Mouse (Mus musculus): ENCODE measurements around the gene Gabra1. TPM values are rescaled to one million over a fixed set of nuclear protein-coding genes. Genes with fewer than 3 reads are reported as not detected.

Gene Gabra1
- total and polyA plus RNA-seq, 2 experiments from 2014 or later, result 23.9 to 25.8 TPM

DNA sequence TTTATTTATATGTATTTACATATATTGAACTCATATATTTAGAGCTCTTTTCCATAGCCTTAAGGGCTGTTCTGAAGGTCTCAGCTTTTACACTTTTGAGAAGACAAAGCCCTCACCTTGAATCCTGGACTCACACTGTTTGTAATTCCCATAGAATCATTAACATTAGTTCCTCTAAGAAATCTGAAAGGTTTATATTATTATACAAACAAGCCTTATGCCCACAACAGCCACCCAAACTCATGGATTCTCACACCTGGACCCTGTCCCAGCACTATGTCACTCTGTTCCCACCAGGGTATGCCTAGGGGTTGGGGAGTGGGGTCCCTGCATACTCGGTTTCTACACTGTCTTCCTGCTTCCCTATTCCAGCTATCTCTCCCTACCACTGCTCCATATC lies 72.7 kb downstream of the Gabra1 start:
- no peak for ATAC-seq
- WGBS, result 71% methylated on average over 1 of the region's 1 CpGs
- TF ChIP-seq CTCF (IDR thresholded peaks at IDR 0.05; ENCODE audit: low read depth), result no peak

DNA sequence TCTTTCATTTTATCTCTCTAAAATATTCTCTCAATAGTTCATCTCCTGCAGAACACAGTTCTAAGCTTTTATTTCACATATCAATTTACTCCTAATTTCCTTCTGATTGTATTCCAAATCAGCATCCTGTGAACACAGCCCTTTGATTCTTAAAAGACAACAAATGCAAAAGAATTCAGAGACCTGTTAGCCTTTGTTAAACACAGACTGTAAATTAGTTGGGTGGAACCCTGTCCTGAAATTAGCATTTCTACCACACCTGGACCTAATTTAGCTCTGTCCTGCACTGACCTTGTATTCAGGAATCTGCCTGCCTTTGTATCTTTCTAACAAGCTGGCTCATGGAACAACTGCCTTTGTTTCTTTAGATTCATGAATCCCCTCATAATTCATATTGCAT lies 73.1 kb downstream of the Gabra1 start:
- no peaks in the 10 kb centered on the region for H3K9me3 ChIP-seq (ENCODE audit: low read length)
- TF ChIP-seq CTCF (IDR thresholded peaks at IDR 0.05; ENCODE audit: low read depth), result no peak
- no peaks in the 10 kb centered on the region for H3K36me3 ChIP-seq (ENCODE audit: insufficient read depth, low read length)
- H3K4me3 ChIP-seq (ENCODE audit: low read length), result no peak overlapping the region
- H3K4me1 ChIP-seq (ENCODE audit: insufficient read depth, low read length), result no peaks in the 10 kb centered on the region
- H3K27me3 ChIP-seq (ENCODE audit: insufficient read depth, low read length), result no peaks in the 10 kb centered on the region
- no peak overlapping the region for H3K27ac ChIP-seq
- no peak overlapping the region for H3K4me2 ChIP-seq (ENCODE audit: low read depth, low read length)
- H3K9ac ChIP-seq (replicated peaks; ENCODE audit: low read length), result no peak overlapping the region
- no peak for ATAC-seq
- no peak for DNase-seq (ENCODE audit: low spot score)

More for the DNA sequence above, 72.7 kb downstream of the Gabra1 start:
- Histone ChIP-seq H3K9me3 (ENCODE audit: low read length) (no peaks in the 10 kb centered on the region), H3K27ac (no peak overlapping the region), H3K9ac (replicated peaks; ENCODE audit: low read length) (no peak overlapping the region), H3K36me3 (ENCODE audit: insufficient read depth, low read length) (no peaks in the 10 kb centered on the region), H3K4me2 (ENCODE audit: low read depth, low read length) (no peak overlapping the region), H3K27me3 (ENCODE audit: insufficient read depth, low read length) (no peaks in the 10 kb centered on the region), H3K4me1 (ENCODE audit: insufficient read depth, low read length) (no peaks in the 10 kb centered on the region), H3K4me3 (ENCODE audit: low read length) (no peak overlapping the region)
- no peak for DNase-seq (ENCODE audit: low spot score)

DNA sequence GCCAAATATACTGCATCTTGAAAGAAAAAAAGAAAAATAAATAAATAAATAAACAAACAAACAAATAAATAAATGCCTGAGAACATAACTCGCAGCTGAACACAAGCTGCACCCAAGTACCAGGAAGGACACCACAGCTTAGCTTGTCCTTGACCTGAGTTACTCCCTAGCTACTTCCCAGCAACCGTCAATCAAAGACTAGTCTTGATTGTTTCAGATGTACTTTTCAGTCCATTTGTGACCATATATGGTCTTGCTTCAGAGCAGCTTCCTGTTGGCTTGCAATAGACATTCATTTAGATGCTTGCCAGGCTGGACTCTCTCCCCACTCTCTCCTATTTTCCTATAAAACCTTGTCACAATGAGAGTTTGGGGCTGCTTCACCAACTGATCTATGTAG lies 87.2 kb downstream of the Gabra1 start:
- Histone ChIP-seq H3K4me1 (ENCODE audit: insufficient read depth, low read length) (no peaks in the 10 kb centered on the region), H3K36me3 (ENCODE audit: insufficient read depth, low read length) (no peaks in the 10 kb centered on the region), H3K27ac (no peak overlapping the region), H3K9me3 (ENCODE audit: low read length) (no peaks in the 10 kb centered on the region), H3K4me3 (ENCODE audit: low read length) (no peak overlapping the region), H3K9ac (replicated peaks; ENCODE audit: low read length) (no peak overlapping the region), H3K4me2 (ENCODE audit: low read depth, low read length) (no peak overlapping the region), H3K27me3 (ENCODE audit: insufficient read depth, low read length) (no peaks in the 10 kb centered on the region)
- WGBS, result 94% methylated on average over 2 of the region's 2 CpGs
- no peak for ATAC-seq
- TF ChIP-seq CTCF (IDR thresholded peaks at IDR 0.05; ENCODE audit: low read depth), result no peak
- DNase-seq (ENCODE audit: low spot score), result no peak

Other genes starting within 250 kb of the Gabra1 start
- gene Gabrg2, start 182.1 kb downstream of the Gabra1 start, total RNA-seq (2014; rRNA removed), result 89.0 and 99.9 TPM in 2 replicates
- gene Gabrg2, start 182.1 kb downstream of the Gabra1 start, polyA plus RNA-seq (2015; fragmentation: Nextera tagmentation; extraction: Ambion mirVana), result 105 and 113 TPM in 2 replicates
- gene Gabra6, start 138.1 kb upstream of the Gabra1 start, total RNA-seq (2014; rRNA removed), result not detected in 2 replicates
- not detected in 2 replicates for gene Gabra6, start 138.1 kb upstream of the Gabra1 start, polyA plus RNA-seq (2015; fragmentation: Nextera tagmentation; extraction: Ambion mirVana)
- 43.7 and 50.7 TPM in 2 replicates for gene Gabrb2, start 236.8 kb upstream of the Gabra1 start, total RNA-seq (2014; rRNA removed)
- 15.4 and 19.0 TPM in 2 replicates for gene Gabrb2, start 236.8 kb upstream of the Gabra1 start, polyA plus RNA-seq (2015; fragmentation: Nextera tagmentation; extraction: Ambion mirVana)

Data from hindbrain, postnatal 0 days (tissue).